Mouse (Mus musculus): ENCODE data around the gene Mllt10.
A peak's percentile ranks its signal among the peaks of the same experiment; 100 is the strongest.

Gene Mllt10

GRCm38 (mm10) chr2:18201820-18202462 lies 146.9 kb downstream of the Mllt10 start:
- no peak for DNase-seq (ENCODE audit: low spot score in 2 of 2)

- DNase-seq (ENCODE audit: low spot score in 2 of 2), result no peak
Observed at GRCm38 (mm10) chr2:18202923-18203322, 147.9 kb downstream of the Mllt10 start.

DNA sequence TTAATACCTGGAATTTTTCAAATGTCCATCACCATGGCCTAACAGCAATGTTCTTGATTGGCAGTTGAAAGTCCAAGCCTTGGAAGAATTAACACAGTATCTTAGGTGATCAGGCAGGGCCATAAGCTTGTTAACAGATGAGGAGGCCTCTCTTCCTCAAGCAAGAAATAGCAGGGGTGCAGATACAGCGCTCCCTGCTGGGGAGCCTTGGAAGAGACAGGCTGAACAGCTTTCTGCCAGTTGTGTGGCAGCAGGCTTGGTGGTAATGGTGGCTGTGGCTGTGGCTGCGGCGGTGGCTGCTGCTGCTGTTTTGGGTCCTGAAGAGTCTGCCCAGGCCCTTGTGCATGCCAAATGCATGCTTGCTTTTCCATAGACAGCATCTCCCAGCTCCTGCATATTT lies 150.1 kb downstream of the Mllt10 start:
- peak in 1 of 2 experiments; percentile 37 for DNase-seq (ENCODE audit: low spot score in 2 of 2)

- no peak for DNase-seq (ENCODE audit: low spot score in 2 of 2)
Observed at GRCm38 (mm10) chr2:18206811-18207210, 151.8 kb downstream of the Mllt10 start.

DNA sequence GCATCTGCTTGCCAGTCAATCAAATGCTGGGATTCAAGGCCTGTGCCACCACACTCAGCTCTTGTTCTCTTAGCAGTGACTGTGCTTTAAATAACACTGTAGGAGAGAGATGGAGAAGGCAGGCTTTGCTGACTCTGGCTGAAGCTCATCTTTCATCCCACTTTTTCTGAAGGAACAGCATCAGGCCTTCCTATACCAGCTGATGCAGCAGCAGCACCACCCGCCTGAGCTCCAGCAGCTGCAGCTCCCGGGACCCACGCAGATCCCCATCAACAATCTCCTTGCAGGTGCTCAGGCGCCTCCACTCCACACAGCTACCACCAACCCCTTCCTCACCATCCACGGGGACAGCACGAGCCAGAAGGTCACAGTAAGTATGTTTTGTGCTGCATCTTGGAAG lies 153.5 kb downstream of the Mllt10 start:
- no peak for DNase-seq (ENCODE audit: low spot score in 2 of 2)

- no peak for DNase-seq (ENCODE audit: low spot score in 2 of 2)
Observed at GRCm38 (mm10) chr2:18209211-18209823, 154.3 kb downstream of the Mllt10 start.

DNA sequence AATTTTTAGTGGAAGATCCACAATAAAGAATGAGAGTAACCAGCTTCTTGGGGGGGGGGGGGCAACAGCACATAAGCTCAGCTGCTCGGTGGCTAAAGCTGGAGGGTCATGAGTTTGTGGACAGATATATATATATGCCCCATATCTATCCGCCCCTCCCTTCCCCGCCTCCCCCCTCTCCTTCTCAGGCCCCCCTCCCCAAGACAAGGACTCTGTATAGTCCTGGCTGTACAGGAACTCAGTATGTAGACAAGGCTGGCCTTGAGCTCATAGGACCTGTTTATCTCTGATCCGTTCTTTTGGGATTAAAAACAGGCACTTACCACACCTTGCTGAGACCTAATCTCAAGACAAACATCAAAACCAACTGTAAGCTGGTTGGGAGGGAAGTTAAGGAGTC lies 154.9 kb downstream of the Mllt10 start:
- DNase-seq (ENCODE audit: low spot score in 2 of 2), result no peak

DNA sequence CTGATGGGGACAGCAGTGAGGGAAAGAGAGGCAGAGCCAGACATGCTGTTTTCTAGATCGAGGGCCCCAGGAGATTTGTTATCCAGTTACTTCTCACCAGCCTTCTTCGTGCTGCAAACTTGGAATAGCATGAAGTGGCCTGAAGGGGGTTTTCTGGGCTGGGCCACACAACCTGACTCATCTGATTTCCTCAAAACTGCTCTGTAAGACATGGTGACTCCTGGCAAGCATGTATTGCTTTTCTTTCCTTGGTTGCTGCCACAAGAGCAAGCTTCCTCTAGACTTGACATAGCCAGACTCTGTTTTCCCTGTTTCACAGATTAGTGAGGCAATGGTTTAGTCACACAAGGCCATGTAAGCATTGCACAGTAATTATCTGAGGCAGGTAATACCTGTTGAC lies 159.0 kb downstream of the Mllt10 start:
- no peak for DNase-seq (ENCODE audit: low spot score in 2 of 2)

DNA sequence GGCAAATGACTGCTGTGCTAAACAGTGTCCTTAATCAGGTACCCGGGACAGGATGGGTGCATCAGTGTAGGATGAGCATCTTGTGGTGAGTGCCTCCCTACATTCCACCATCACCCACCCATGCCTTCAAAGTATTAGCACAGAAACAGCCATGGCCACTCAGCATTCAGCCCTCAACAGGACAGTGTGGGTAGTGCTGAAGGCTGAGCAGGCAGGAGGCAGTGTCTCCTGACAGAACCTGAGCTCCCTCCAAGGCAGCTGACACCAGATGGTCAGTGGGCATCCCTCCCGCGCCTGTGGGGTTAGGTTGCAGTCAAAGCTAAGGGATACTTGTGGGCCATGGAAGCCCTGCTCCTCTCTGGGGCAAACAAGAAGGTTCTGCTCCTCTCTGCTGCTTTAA lies 162.8 kb downstream of the Mllt10 start:
- DNase-seq (ENCODE audit: low spot score in 2 of 2), result no peak

- no peak for DNase-seq (ENCODE audit: low spot score in 2 of 2)
Observed at GRCm38 (mm10) chr2:18218500-18218899, 163.5 kb downstream of the Mllt10 start.

- no peak for DNase-seq (ENCODE audit: low spot score in 2 of 2)
Observed at GRCm38 (mm10) chr2:18219136-18219535, 164.1 kb downstream of the Mllt10 start.

GRCm38 (mm10) chr2:18219569-18219968 lies 164.5 kb downstream of the Mllt10 start:
- DNase-seq (ENCODE audit: low spot score in 2 of 2), result no peak

GRCm38 (mm10) chr2:18228486-18229062 lies 173.5 kb downstream of the Mllt10 start:
- no peak for DNase-seq (ENCODE audit: low spot score in 2 of 2)

DNA sequence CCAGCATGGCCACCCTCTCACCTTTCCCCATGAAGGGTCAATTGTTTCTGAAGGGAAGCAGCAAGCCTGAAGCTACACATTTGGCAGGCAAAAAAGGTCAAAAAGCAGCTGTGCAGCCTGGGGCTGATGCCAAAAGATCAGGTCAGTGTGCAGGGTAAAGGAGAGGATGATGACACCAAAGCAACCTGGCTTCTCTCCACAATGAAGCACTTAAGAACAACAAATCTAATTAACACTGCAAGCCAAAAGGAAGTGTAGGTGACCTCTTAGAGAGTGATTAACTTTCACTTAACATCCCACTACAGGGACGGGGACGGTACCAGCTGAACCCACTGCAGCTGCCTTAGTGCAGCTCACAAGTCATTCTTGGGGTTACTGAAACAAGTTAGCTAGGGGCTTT lies 174.2 kb downstream of the Mllt10 start:
- no peak for DNase-seq (ENCODE audit: low spot score in 2 of 2)

- no peak for DNase-seq (ENCODE audit: low spot score in 2 of 2)
Observed at GRCm38 (mm10) chr2:18231143-18231542, 176.1 kb downstream of the Mllt10 start.

DNA sequence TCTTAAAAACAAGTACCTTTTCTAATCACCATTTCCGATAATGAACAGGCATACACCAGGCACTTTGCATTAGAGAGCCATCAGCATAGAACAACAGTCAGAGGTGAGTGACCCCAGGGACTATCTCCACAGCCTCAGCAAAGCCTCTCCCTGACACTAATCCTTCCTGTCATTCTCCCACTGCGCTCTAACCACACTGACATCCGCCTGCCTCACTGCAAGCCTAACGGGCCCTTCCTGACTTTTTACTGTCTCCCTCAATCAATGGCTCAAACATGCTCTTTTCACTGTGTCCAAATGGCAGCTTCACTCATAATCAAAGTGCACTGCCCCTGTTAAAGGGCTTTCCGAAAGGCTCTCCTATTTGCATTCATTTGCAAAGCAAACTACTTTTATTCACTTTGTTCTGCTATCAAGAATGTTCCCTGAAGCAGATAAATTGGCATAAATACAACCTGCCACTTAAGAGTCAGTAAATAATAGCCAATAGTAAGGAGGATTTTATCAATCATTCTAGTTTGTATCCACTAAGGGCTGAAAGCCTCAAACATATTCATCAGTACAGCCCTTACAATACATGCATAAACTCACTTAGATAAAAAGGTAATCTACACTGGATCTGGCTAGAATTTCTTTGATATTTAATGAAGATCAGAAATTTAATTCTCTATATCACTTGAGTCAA lies 178.0 kb downstream of the Mllt10 start:
- no peak for DNase-seq (ENCODE audit: low spot score in 2 of 2)

DNA sequence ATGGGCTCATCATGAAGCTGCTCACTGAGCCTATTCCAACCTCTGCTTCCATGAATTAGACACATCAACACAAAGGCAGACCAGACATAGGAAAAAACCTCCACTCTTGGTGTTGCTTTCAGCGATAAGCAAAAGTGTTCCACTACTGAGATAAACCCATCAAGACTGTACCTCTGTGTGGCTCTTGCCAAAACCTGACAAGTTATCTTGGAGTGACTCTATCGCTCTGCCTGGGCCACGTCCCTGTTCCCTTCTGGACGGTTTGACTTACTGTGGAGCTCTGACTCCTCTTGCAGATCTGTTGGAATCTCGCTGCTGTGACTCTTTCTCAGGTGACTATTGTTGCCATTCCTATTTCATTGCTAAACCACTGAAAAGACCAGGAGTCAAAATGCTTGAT lies 180.5 kb downstream of the Mllt10 start:
- no peak for DNase-seq (ENCODE audit: low spot score in 2 of 2)

DNA sequence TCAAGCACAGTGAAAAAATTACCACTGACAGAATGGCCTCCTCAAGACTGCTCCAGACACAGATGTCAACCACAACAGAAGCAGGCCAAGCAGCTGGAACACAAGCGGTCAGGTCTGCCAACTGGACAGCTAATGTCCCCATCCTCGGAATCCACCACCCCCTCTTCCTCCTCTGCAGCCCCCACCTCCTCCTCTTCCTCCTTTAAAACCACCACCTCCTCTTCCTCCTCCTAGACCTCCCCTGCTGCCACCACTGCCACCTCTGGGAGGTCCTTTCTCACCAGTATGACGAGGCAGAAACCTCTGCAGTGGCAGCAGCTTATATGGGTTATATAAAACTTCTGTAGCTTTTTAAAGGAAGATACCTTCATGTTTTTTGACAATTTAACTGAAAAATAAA lies 194.2 kb downstream of the Mllt10 start:
- DNase-seq (ENCODE audit: low spot score in 2 of 2), result no peak
